Mouse (Mus musculus) forebrain, embryonic 13.5 days (tissue): Measurements from ENCODE around the gene Syt8. TPM values are rescaled to one million over a fixed set of nuclear protein-coding genes. Genes with fewer than 3 reads are reported as not detected.
A peak's percentile ranks its signal among the peaks of the same experiment; 100 is the strongest.

Experiments used
- ATAC-seq: fragments of 200-750 bp; cut with Nextera tagmentation; 2 replicates; pipeline ENCODE4 v1.8.0; 2017
- H3K27ac ChIP-seq: fragments of 300-500 bp; sonication (generic); 2 replicates; pipeline ENCODE4 v1.5.1; 2015; ENCODE audit warnings: inconsistent platforms, mild to moderate bottlenecking, moderate library complexity
- H3K27me3 ChIP-seq: fragments of 300-500 bp; sonication (generic); 2 replicates; pipeline ENCODE4 v1.6.1; 2015; ENCODE audit warnings: mild to moderate bottlenecking, inconsistent platforms
- H3K36me3 ChIP-seq: fragments of 300-500 bp; sonication (generic); 2 replicates; pipeline ENCODE4 v1.6.1; 2015; ENCODE audit warnings: mild to moderate bottlenecking, inconsistent platforms; ENCODE audit not compliant: poor library complexity, severe bottlenecking
- H3K4me1 ChIP-seq: fragments of 300-500 bp; sonication (generic); 2 replicates; pipeline ENCODE4 v1.6.1; 2015; ENCODE audit warnings: inconsistent platforms
- H3K4me2 ChIP-seq: fragments of 300-500 bp; sonication (generic); 2 replicates; pipeline ENCODE4 v1.6.1; 2015; ENCODE audit warnings: inconsistent platforms, mild to moderate bottlenecking, moderate library complexity
- H3K4me3 ChIP-seq: fragments of 300-500 bp; sonication (generic); 2 replicates; pipeline ENCODE4 v1.5.1; 2015; ENCODE audit warnings: mild to moderate bottlenecking, inconsistent platforms
- H3K9ac ChIP-seq: fragments of 300-500 bp; sonication (generic); 2 replicates; pipeline ENCODE4 v1.6.1; 2015; ENCODE audit warnings: mild to moderate bottlenecking, inconsistent platforms
- H3K9me3 ChIP-seq: fragments of 300-500 bp; sonication (generic); replicated peaks from 2 replicates; pipeline ENCODE4 v1.6.1; 2016; ENCODE audit warnings: inconsistent platforms
- WGBS: fragments of 180-500 bp; shearing (Covaris S2); methylation state at CpG from one replicate; pipeline ENCODE4 v1.1.7; 2015; 5-methylcytosine and 5-hydroxymethylcytosine counted together
- polyA plus RNA-seq: library from polyadenylated mRNA; unstranded; fragments of >200 nt; fragmentation: Nextera tagmentation; extraction: Ambion mirVana; gene quantifications from 2 replicates; pipeline ENCODE4 v1.2.1, GENCODE M21; 2015

Syt8 gene
- polyA plus RNA-seq: not detected in 2 replicates

- H3K9me3 ChIP-seq: no peaks in the 10 kb centered on the region
- H3K27me3 ChIP-seq: no peaks in the 10 kb centered on the region
- no peak for ATAC-seq
- H3K4me3 ChIP-seq: no peak within 1 kb of the TSS
- no peaks in the 10 kb centered on the region for H3K36me3 ChIP-seq
- H3K4me1 ChIP-seq: peaks cover 19% of the 10 kb centered on the region
- H3K9ac ChIP-seq: no peak within 1 kb of the TSS
- H3K4me2 ChIP-seq: no peak within 1 kb of the TSS
- H3K27ac ChIP-seq: no peak within 1 kb of the TSS
- 84% methylated on average over 10 of the region's 10 CpGs for WGBS
Observed at GRCm38 (mm10) chr7:142434137-142434865, at the start of gene Syt8. Gene Syt8 (plus strand): TSS chr7:142434850.

- no peak for ATAC-seq
- Histone ChIP-seq H3K4me2 (peak overlapping the region; percentile 90), H3K9me3 (no peaks in the 10 kb centered on the region), H3K27ac (no peak overlapping the region), H3K9ac (no peak overlapping the region), H3K4me3 (peak overlapping the region; percentile 87; the same call in 1 of the 2 replicates), H3K27me3 (0 out of 2 replicates have a peak, but pooled peaks cover 4% of the 10 kb centered on the region), H3K4me1 (peaks cover 21% of the 10 kb centered on the region), H3K36me3 (peaks cover 47% of the 10 kb centered on the region)
- WGBS: 96% methylated on average over 3 of the region's 3 CpGs
Observed at GRCm38 (mm10) chr7:142385742-142386403, 48.8 kb upstream of the Syt8 start.

GRCm38 (mm10) chr7:142386621-142387201 is 47.9 kb upstream of the Syt8 start:
- H3K27ac ChIP-seq: peak overlapping the region; percentile 25; the same call in 1 of the 2 replicates
- peaks cover 39% of the 10 kb centered on the region for H3K36me3 ChIP-seq
- H3K27me3 ChIP-seq: 0 out of 2 replicates have a peak, but pooled peaks cover 5% of the 10 kb centered on the region
- 69% methylated on average over 6 of the region's 6 CpGs for WGBS
- ATAC-seq: no peak; the same call in 1 of the 2 replicates
- H3K4me3 ChIP-seq: peak overlapping the region; percentile 87
- peaks cover 21% of the 10 kb centered on the region for H3K4me1 ChIP-seq
- H3K9ac ChIP-seq: peak overlapping the region; percentile 78
- H3K4me2 ChIP-seq: peak overlapping the region; percentile 90
- H3K9me3 ChIP-seq: no peaks in the 10 kb centered on the region

DNA sequence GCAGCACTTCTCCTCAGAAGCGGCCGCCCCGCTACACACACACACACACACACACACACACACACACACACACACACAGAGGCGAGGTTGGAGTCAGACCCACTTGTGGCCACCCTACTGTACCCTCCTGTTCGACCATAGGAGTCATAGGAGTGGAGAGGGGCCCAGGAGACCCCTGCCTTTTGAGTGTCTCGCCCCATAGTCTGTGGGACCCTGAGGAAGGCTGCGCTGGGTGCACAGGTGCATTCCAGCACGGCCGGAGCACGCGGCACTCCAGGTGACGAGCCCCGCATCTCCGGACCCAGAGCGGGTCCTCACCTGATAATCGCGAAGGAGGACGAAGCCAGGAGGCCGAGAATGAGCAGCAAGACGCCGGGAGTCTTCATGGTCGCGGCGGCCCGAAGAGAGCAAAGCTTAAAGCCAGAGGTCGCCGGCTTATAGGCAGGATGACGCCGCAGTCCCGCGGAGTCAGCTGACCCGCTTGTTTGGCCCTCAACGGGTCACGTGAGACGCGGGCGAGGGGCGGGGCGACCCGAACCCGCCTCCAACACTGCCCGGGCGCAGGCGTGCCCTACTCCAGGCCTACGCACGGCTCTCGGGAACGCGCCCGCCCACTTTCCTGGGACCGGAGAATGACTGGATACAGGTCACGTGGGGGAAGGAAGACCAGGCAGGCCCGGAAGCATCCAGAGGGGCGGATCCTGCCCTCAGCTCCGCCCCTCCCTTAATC is 47.1 kb upstream of the Syt8 start, which contains the start of gene Ctsd:
TSS of gene Ctsd (minus strand) at position 620 of the 730 bp plus-strand sequence.
- peak; percentile 97 for ATAC-seq
- peaks cover 21% of the 10 kb centered on the region for H3K4me1 ChIP-seq
- under 1% methylated on average over 51 of the region's 55 CpGs for whole genome bisulfite sequencing
- peak within 1 kb of the TSS; percentile 87 for H3K4me3 ChIP-seq
- peak within 1 kb of the TSS; percentile 37 for H3K27ac ChIP-seq
- H3K9me3 ChIP-seq: no peaks in the 10 kb centered on the region
- H3K4me2 ChIP-seq: peak within 1 kb of the TSS; percentile 90
- H3K9ac ChIP-seq: peak within 1 kb of the TSS; percentile 78
- H3K27me3 ChIP-seq: 0 out of 2 replicates have a peak, but pooled peaks cover 5% of the 10 kb centered on the region
- peaks cover 30% of the 10 kb centered on the region for H3K36me3 ChIP-seq

GRCm38 (mm10) chr7:142388198-142388597 is 46.5 kb upstream of the Syt8 start:
- WGBS: 91% methylated on average over 1 of the region's 1 CpGs
- Histone ChIP-seq H3K9ac (no peak overlapping the region), H3K27ac (peak overlapping the region; percentile 37; the same call in 1 of the 2 replicates), H3K36me3 (peaks cover 24% of the 10 kb centered on the region), H3K9me3 (no peaks in the 10 kb centered on the region), H3K4me2 (peak overlapping the region; percentile 90), H3K4me3 (peak overlapping the region; percentile 87), H3K4me1 (peaks cover 21% of the 10 kb centered on the region), H3K27me3 (0 out of 2 replicates have a peak, but pooled peaks cover 5% of the 10 kb centered on the region)
- ATAC-seq: no peak; the same call in 1 of the 2 replicates

- Histone ChIP-seq H3K27ac (no peak overlapping the region), H3K36me3 (peaks cover 19% of the 10 kb centered on the region), H3K9me3 (no peaks in the 10 kb centered on the region), H3K27me3 (0 out of 2 replicates have a peak, but pooled peaks cover 5% of the 10 kb centered on the region), H3K9ac (no peak overlapping the region), H3K4me3 (no peak overlapping the region), H3K4me2 (no peak overlapping the region), H3K4me1 (peaks cover 21% of the 10 kb centered on the region)
- WGBS: 100% methylated on average over 2 of the region's 2 CpGs
- no peak for ATAC-seq
Observed at GRCm38 (mm10) chr7:142388740-142389139, 45.9 kb upstream of the Syt8 start.

DNA sequence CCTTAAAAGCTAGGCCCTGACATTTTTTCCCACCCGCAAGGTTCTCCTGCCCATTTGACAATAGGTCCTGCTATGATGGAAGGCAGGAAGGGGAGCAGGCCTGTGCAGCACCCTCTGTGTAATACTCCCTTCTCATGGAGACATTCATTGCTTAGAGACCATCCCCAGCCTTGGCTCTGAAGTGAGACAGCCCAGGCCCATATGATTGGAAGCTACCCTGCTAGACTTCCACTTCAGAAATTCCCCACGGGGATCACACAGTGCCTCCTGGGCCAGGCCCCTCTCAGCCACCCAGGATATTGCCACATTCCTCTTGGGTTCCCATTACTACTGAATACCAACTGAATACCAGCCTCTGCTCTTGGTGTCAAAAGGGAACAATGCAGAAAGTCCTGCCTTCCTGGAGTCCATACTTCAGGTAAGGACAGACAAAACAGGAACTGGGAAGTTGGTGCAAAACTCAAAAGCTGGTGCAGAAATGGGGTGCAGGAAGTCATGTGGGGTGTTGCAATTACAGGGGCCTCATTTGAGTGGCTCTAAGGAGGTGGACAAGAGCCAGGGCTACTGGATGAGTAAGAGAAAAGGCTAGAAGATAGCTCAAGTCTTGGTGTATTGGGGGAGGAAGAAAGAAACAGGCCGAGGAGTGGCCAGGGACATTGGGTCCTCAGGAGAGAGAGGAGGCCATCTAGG is 44.5 kb upstream of the Syt8 start:
- WGBS: 83% methylated on average over 3 of the region's 3 CpGs
- ATAC-seq: no peak
- H3K9ac ChIP-seq: no peak overlapping the region
- 0 out of 2 replicates have a peak, but pooled peaks cover 5% of the 10 kb centered on the region for H3K27me3 ChIP-seq
- no peak overlapping the region for H3K27ac ChIP-seq
- H3K9me3 ChIP-seq: no peaks in the 10 kb centered on the region
- H3K4me2 ChIP-seq: no peak overlapping the region
- peaks cover 21% of the 10 kb centered on the region for H3K4me1 ChIP-seq
- H3K36me3 ChIP-seq: peaks cover 5% of the 10 kb centered on the region; the same call in 1 of the 2 replicates
- no peak overlapping the region for H3K4me3 ChIP-seq

GRCm38 (mm10) chr7:142391108-142391507 is 43.5 kb upstream of the Syt8 start:
- Histone ChIP-seq H3K9ac (no peak overlapping the region), H3K27me3 (0 out of 2 replicates have a peak, but pooled peaks cover 5% of the 10 kb centered on the region), H3K36me3 (no peaks in the 10 kb centered on the region), H3K9me3 (no peaks in the 10 kb centered on the region), H3K27ac (no peak overlapping the region), H3K4me1 (peaks cover 15% of the 10 kb centered on the region), H3K4me2 (no peak overlapping the region), H3K4me3 (no peak overlapping the region)
- ATAC-seq: no peak
- 72% methylated on average over 3 of the region's 3 CpGs for WGBS

DNA sequence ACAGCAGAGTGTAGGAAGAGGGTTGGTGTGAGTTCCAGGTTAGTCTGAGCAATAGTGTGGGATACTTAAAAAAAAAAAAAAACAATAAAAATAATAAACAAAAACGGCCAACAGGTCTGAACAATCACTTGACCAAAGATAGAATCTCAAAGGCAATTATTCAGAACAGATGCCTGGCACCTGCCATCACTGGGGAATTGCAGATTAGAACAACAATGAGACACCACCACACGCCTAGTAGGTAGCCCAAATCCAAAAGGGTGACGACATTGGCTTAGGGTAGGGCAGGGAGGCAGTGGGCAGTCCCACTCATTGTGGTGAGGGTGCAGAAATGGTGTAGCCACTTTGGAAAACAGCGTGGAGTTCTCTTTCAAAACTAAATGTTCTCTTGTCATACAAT is 43.0 kb upstream of the Syt8 start:
- WGBS: 58% methylated on average over 4 of the region's 4 CpGs
- Histone ChIP-seq H3K27ac (no peak overlapping the region), H3K27me3 (0 out of 2 replicates have a peak, but pooled peaks cover 5% of the 10 kb centered on the region), H3K9me3 (no peaks in the 10 kb centered on the region), H3K4me1 (peaks cover 10% of the 10 kb centered on the region), H3K4me2 (no peak overlapping the region), H3K9ac (no peak overlapping the region), H3K36me3 (no peaks in the 10 kb centered on the region), H3K4me3 (no peak overlapping the region)
- no peak for ATAC-seq

- H3K27me3 ChIP-seq: 0 out of 2 replicates have a peak, but pooled peaks cover 5% of the 10 kb centered on the region
- no peak overlapping the region for H3K4me2 ChIP-seq
- no peak for ATAC-seq
- no peak overlapping the region for H3K4me3 ChIP-seq
- 0 out of 2 replicates have a peak, but pooled peaks cover 2% of the 10 kb centered on the region for H3K4me1 ChIP-seq
- no peaks in the 10 kb centered on the region for H3K9me3 ChIP-seq
- H3K27ac ChIP-seq: no peak overlapping the region
- H3K9ac ChIP-seq: no peak overlapping the region
- no peaks in the 10 kb centered on the region for H3K36me3 ChIP-seq
- 25% methylated on average over 4 of the region's 4 CpGs for WGBS
Observed at GRCm38 (mm10) chr7:142393191-142393590, 41.5 kb upstream of the Syt8 start.
